Comparison of ENCODE assay signal across 10 mouse cellular contexts in genomic region chrX:100777655-100778234, GRCm38 (mm10). TPM values are rescaled to one million over a fixed set of nuclear protein-coding genes. Genes with fewer than 3 reads are reported as not detected.
DNase-seq lines count a peak whose midpoint lies in the region; ATAC-seq and TF ChIP-seq lines count a peak whose summit lies in the region.
"Had no signal": no experiment of that assay in that cellular context is flagged by ENCODE, and none has a peak within 500 bp of the region (broad histone marks: within the 10 kb centered on the region; RNA-seq: fewer than 3 reads in every experiment).

No protein-coding gene starts in this region.

- peak overlapping the region; percentile 84 for H3K9ac ChIP-seq in heart, embryonic 11.5 days (ENCODE audit: low read depth, low read length)
- H3K9ac ChIP-seq in hindbrain, embryonic 11.5 days (ENCODE audit: low read depth, low read length), result peak overlapping the region; percentile 89
- H3K9ac ChIP-seq in midbrain, embryonic 14.5 days (replicated peaks; ENCODE audit: low read length), result peak overlapping the region; percentile 61

- H3K4me2 ChIP-seq in heart, embryonic 11.5 days, result peak overlapping the region; percentile 76
- peak overlapping the region; percentile 52 for H3K4me2 ChIP-seq in hindbrain, embryonic 11.5 days (replicated peaks; ENCODE audit: low read depth, low read length)
- H3K4me2 ChIP-seq in midbrain, embryonic 14.5 days (ENCODE audit: low read length), result peak overlapping the region; percentile 54

- no peak for DNase-seq in heart, postnatal 25 days (ENCODE audit: low spot score)
- peak; percentile 48 for DNase-seq in hindbrain, embryonic 11.5 days (ENCODE audit: low spot score)
- DNase-seq in midbrain, embryonic 14.5 days, result peak; percentile 43
- DNase-seq in spleen, adult 12 weeks (ENCODE audit: low spot score), result no peak
- DNase-seq in urinary bladder, postnatal 4 days (ENCODE audit: low spot score in 2 of 2), result no peak
- no peak for DNase-seq in frontal cortex, postnatal 25 days (ENCODE audit: low spot score in 2 of 2)

- no peaks in the 10 kb centered on the region for H3K36me3 ChIP-seq in heart, embryonic 11.5 days (ENCODE audit: control insufficient read depth, insufficient read depth, low read length)
- no peaks in the 10 kb centered on the region for H3K36me3 ChIP-seq in hindbrain, embryonic 11.5 days (ENCODE audit: control insufficient read depth, insufficient read depth, low read length)
- H3K36me3 ChIP-seq in midbrain, embryonic 14.5 days (ENCODE audit: control insufficient read depth, insufficient read depth, low read length), result peaks cover 4% of the 10 kb centered on the region; the same call in 1 of the 2 replicates

- H3K4me3 ChIP-seq in heart, embryonic 11.5 days (ENCODE audit: low read depth, low read length), result peak overlapping the region; percentile 59
- peak overlapping the region; percentile 2 for H3K4me3 ChIP-seq in bone marrow, adult 2 months (replicated peaks; ENCODE audit: control insufficient read depth, low read depth, low read length)
- peak overlapping the region; percentile 54 for H3K4me3 ChIP-seq in hindbrain, embryonic 11.5 days (ENCODE audit: low read depth, low read length)
- peak overlapping the region; percentile 43 for H3K4me3 ChIP-seq in midbrain, embryonic 14.5 days (replicated peaks; ENCODE audit: low read depth, low read length)

- TF ChIP-seq CTCF in bone marrow, adult 2 months (IDR thresholded peaks at IDR 0.05; ENCODE audit: control insufficient read depth, insufficient read depth, low read length), result no peak

- no peak for ATAC-seq in heart, embryonic 11.5 days (replicated peaks; ENCODE audit: insufficient number of reproducible peaks, low FRiP score, low TSS enrichment)
- no peak for ATAC-seq in hindbrain, embryonic 11.5 days (ENCODE audit: low FRiP score)
- ATAC-seq in midbrain, embryonic 14.5 days (ENCODE audit: low FRiP score, low TSS enrichment), result peak; percentile 12; the same call in 1 of the 2 replicates

- no peaks in the 10 kb centered on the region for H3K4me1 ChIP-seq in heart, embryonic 11.5 days (ENCODE audit: control insufficient read depth, insufficient read depth, low read length)
- H3K4me1 ChIP-seq in bone marrow, adult 2 months (ENCODE audit: control insufficient read depth, insufficient read depth, low read length), result no peaks in the 10 kb centered on the region
- H3K4me1 ChIP-seq in hindbrain, embryonic 11.5 days (replicated peaks; ENCODE audit: control insufficient read depth, insufficient read depth, low read length), result no peaks in the 10 kb centered on the region
- 0 out of 2 replicates have a peak, but pooled peaks cover 15% of the 10 kb centered on the region for H3K4me1 ChIP-seq in midbrain, embryonic 14.5 days (ENCODE audit: control insufficient read depth, insufficient read depth, low read length)

- no peaks in the 10 kb centered on the region for H3K9me3 ChIP-seq in heart, embryonic 11.5 days (replicated peaks; ENCODE audit: control insufficient read depth, low read length)
- H3K9me3 ChIP-seq in hindbrain, embryonic 11.5 days (ENCODE audit: control insufficient read depth, low read length), result no peaks in the 10 kb centered on the region
- no peaks in the 10 kb centered on the region for H3K9me3 ChIP-seq in midbrain, embryonic 14.5 days (ENCODE audit: control insufficient read depth, low read length)

- intact Hi-C loops in heart, postnatal 25 days (cut with DNase I), result loop anchor here (10.0 kb wide), 1 partner anchor 167 kb away; no protein-coding TSS in a partner anchor

- peak overlapping the region; percentile 81 for H3K27ac ChIP-seq in heart, embryonic 11.5 days (ENCODE audit: low read depth, low read length)
- H3K27ac ChIP-seq in bone marrow, adult 2 months (ENCODE audit: control insufficient read depth, insufficient read depth, low read depth, low read length, poor library complexity), result no peak overlapping the region
- peak overlapping the region; percentile 87 for H3K27ac ChIP-seq in hindbrain, embryonic 11.5 days (ENCODE audit: low read depth, low read length)
- H3K27ac ChIP-seq in midbrain, embryonic 14.5 days (replicated peaks; ENCODE audit: low read depth, low read length), result peak overlapping the region; percentile 79

- 22% methylated on average over 10 of the region's 10 CpGs for WGBS in heart, embryonic 11.5 days (ENCODE audit: insufficient replicate concordance)
- 36% methylated on average over 10 of the region's 10 CpGs for WGBS in bone marrow, adult 2 months
- WGBS in hindbrain, embryonic 11.5 days, result 28% methylated on average over 10 of the region's 10 CpGs
- WGBS in midbrain, embryonic 14.5 days, result 22% methylated on average over 10 of the region's 10 CpGs

- TF ChIP-seq POLR2A in bone marrow, adult 2 months (IDR thresholded peaks at IDR 0.05; ENCODE audit: borderline replicate concordance, control insufficient read depth, low read depth, low read length), result no peak

- no peaks in the 10 kb centered on the region for H3K27me3 ChIP-seq in heart, embryonic 11.5 days (ENCODE audit: control insufficient read depth, insufficient read depth, low read length)
- no peaks in the 10 kb centered on the region for H3K27me3 ChIP-seq in hindbrain, embryonic 11.5 days (ENCODE audit: control insufficient read depth, insufficient read depth, low read length)
- no peaks in the 10 kb centered on the region for H3K27me3 ChIP-seq in midbrain, embryonic 14.5 days (ENCODE audit: control insufficient read depth, insufficient read depth, low read length)
- H3K27me3 ChIP-seq: Patski had no signal

RNA-seq across cellular contexts. Expression of gene Dlg3, which starts 10.2 kb away (rescaled TPM):
- polyA plus RNA-seq in heart, embryonic 11.5 days (2014; fragmentation: Nextera tagmentation; extraction: Ambion mirVana), result 3.2 and 4.0 TPM in 2 replicates
- 1 to 10 TPM; 3.2 to 3.4 TPM for total RNA-seq in heart, postnatal 25 days (2021)
- polyA plus RNA-seq in bone marrow, adult 2 months (2011; ENCODE audit: insufficient read depth, insufficient read length, low replicate concordance, missing spikeins), result 3.2 and 4.1 TPM in 2 replicates
- polyA plus RNA-seq in hindbrain, embryonic 11.5 days (2014; fragmentation: Nextera tagmentation; extraction: Ambion mirVana), result 8.1 and 13.8 TPM in 2 replicates
- polyA plus RNA-seq in midbrain, embryonic 14.5 days (2014; fragmentation: Nextera tagmentation; extraction: Ambion mirVana), result 13.0 and 14.8 TPM in 2 replicates

RNA-seq across cellular contexts. Expression of gene Gdpd2, which starts 48.1 kb away (rescaled TPM):
- 0.52 and 0.58 TPM in 2 replicates for polyA plus RNA-seq in heart, embryonic 11.5 days (2014; fragmentation: Nextera tagmentation; extraction: Ambion mirVana)
- total RNA-seq in heart, postnatal 25 days (2021), result not detected
- polyA plus RNA-seq in bone marrow, adult 2 months (2011; ENCODE audit: insufficient read depth, insufficient read length, low replicate concordance, missing spikeins), result 55.8 and 76.7 TPM in 2 replicates
- polyA plus RNA-seq in hindbrain, embryonic 11.5 days (2014; fragmentation: Nextera tagmentation; extraction: Ambion mirVana), result 12.8 and 15.6 TPM in 2 replicates
- polyA plus RNA-seq in midbrain, embryonic 14.5 days (2014; fragmentation: Nextera tagmentation; extraction: Ambion mirVana), result 31.0 and 31.1 TPM in 2 replicates
- total RNA-seq: gastrocnemius, adult 18-20 months had no signal

Comparison
In these comparisons a context has a peak if more than half of its experiments do, and no peak if none do; other contexts are left out.
1. H3K4me3 ChIP-seq: peak in every context shown above with its lines; median percentile 59 in heart, embryonic 11.5 days; 54 in hindbrain, embryonic 11.5 days; 43 in midbrain, embryonic 14.5 days; 2 in bone marrow, adult 2 months.
2. DNase-seq: peak in hindbrain, embryonic 11.5 days (single experiment) and midbrain, embryonic 14.5 days (single experiment); none in heart, postnatal 25 days (single experiment), spleen, adult 12 weeks (single experiment), urinary bladder, postnatal 4 days (0 of 2) and frontal cortex, postnatal 25 days (0 of 2).
3. Peak in every context shown above with its lines, with median percentiles within 50 percentile points of each other: H3K4me2 ChIP-seq and H3K9ac ChIP-seq.